Mouse (Mus musculus) right cerebral cortex, postnatal 14 days (tissue): Measurements from ENCODE around the gene Taf9.

Experiments
- DNase-seq: peaks from one replicate; pipeline ENCODE4 v3.0.0; 2022

Gene Taf9

DNA sequence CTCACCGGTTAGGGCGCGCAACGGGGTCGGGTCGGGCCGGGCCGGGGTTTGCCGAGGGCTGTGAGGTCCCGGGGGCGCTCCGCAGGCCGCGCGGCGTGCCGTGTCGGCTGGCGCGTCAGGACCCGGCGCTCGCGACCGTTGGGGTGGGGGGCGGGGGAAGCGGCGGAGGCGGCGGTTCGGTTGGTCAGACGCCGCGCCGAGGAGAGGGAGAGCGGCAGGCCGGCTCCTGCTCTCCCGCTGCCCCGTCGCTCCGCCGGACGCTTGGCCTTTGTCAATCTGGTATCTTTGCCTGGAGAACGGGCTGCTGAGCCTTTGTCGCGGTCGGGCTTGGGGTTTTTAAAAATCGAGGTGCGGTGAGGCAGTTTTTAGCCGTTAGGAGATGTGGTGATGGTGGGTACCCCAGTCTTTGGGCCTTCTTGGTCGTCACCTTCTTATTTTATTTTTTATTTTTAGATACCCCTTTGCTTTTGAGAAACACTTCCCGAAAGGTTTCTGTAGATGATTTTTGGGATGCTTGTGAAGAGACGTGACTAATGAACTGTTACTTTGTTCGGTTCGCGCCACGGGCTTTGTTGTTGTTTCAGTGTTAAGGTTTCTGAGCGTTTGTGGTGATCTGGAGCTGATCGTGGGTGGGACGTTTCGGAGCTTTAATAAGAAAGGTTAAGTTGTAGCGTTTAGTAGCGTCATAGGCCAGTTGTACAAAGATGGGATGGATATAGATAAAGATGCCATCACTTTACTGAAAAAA lies at the start of gene Taf9:
Gene Taf9 (plus strand): TSS at position 141 of the 748 bp plus-strand sequence.
- DNase-seq = no peak

DNA sequence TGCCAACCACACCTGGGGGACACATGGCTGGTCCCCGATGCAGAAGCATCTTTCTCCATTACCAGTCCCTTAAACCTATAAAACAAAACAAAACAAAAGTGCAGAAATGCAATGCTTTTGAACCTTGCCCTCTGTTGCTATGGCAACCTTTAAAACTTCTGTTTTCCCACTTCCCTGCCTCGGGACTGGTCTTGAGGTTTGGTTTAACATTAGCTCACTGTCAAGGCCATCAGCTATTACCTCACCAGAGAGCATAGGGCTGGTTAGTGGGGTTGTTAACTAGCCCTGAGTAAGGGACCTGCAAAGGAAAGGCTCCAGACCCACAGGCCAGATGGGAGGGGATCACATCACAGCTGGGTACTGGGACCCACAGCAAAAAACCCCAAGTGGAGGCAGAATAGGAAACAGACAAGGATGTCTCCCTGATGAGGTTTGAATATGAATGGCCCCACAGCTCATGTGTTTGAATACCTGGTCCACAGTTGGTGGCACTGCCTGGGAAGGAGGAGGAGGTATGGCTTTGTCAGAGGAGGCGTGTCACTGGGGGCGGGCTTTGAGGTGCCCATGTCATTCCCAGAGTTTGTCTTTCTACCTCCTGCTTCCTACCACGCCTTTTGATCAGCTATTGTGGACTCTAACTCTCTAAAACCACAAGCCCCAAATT lies 49.0 kb upstream of the Taf9 start:
- no peak for DNase-seq

DNA sequence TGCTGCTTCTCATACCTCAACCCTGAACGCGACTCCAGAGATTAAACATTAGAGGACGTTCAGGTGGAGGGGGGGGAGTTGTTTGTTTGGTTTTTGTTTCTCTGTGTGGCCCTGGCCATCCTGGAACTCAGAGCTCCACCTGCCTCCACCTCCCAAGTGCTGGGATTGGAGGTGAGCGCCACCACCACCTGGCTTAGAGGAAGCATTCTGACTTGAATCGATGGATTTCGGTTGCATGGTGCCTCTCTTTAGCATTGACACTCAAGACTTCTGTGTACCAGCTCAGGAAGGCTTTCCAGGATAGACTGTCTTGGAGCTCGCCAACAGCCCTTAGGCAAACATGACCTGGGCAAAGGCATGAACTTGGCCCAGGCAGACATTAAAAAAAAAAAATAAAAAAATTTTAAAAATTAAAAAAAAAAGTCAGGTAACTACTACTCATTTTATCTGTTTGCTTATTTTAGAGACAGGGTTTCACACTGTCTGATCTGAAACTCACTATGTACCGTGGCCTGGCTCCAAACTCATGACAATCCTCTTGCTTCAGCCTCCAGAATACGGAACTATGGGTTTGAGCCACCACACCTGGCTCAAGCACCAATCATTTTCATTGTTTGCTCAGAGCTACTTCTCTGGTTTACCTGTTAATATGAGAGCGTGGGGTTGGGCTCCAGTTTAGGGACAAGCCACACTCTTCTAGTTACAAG lies 48.2 kb upstream of the Taf9 start:
- DNase-seq = no peak

DNA sequence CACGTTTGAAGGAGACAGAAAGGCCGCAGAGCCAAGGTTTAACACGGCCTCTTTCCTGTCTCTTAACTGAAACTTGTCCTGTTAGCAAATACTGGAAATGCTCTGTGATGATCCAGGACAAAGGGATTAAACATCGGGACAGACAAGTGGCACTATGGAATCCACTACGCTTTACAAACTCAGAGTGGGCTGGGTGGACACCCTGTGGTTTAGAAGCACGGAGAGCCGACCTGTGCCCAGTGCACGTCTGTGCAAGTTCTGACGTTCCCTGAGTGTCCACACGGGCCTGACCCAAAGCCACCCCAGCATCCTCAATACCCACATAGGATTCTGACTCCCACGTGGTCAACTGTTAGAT lies 47.7 kb upstream of the Taf9 start:
- no peak for DNase-seq

DNA sequence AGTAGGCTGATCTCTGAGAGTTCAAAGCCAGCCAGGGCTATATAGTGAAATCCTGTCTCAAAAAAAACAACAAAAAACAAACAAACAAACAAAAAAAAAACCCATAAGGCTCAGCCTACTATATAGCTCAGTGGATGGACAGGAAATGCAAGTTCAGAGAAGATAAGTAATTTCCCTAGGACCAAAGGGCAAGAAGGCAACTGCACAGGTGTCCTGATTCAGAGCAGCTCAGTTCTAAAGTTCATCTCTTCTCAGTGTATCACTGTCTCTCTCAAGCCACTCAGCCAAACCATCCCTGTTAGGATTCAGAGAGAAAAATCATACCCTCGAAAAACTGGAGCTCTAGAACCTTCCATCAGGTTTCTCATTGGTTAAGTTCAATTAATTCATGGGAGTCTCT lies 45.5 kb upstream of the Taf9 start:
- no peak for DNase-seq

DNA sequence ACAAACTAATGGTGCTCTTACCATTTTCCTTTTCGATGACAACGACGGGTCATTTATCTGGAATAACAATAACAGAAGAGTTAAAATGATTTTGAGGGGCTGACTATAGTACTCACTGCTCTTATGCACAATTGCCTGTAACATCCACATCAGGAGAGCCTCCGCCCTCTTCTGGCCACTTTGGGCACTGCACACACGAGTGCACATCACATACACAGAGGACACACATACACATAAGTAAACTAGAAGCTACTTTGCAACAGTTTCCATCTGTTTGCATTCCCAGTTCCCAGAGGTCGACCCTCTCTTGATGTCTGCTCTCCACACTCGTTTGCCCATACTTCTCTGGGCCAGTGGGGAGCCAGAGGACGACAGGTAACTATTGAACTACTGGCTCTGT lies 43.6 kb upstream of the Taf9 start:
- no peak for DNase-seq

DNA sequence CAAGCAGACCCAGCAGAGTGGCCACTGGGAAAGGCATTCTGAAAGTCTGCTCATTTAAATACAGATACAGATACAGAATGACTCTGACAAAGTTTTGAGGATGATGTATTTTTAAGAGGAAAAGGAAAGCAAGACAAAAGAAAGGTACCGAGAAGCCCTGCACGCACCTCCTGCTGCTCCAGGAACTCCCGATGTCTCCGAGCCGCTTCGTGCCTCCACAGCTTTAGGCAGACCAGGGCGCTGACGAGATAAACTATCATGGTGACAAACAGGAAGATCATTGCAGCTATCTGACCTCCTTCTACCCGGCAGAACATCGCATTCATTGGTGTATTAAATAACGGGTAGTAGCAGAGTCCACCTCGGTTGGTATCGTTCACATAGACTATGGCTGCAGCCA lies 40.1 kb upstream of the Taf9 start:
- no peak for DNase-seq

DNA sequence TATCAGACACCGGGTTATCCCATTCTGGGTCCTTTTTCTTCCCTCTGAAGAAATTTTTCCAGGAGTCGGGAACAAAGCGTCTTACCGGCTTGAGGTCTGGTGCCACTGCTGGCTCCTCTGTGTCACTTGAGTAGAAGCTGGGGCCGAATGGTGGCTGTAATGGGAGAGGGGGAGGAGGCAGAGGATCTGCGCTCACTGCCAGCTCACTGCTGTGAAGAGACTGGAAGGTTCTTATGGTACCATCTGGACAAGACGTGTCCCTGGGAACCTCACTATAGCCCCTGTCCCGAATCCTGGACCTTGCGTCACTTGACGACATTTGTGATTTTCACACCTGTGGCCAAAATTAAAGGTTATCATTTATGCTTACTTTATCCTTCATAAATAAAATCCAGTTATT lies 39.1 kb upstream of the Taf9 start:
- DNase-seq = no peak

DNA sequence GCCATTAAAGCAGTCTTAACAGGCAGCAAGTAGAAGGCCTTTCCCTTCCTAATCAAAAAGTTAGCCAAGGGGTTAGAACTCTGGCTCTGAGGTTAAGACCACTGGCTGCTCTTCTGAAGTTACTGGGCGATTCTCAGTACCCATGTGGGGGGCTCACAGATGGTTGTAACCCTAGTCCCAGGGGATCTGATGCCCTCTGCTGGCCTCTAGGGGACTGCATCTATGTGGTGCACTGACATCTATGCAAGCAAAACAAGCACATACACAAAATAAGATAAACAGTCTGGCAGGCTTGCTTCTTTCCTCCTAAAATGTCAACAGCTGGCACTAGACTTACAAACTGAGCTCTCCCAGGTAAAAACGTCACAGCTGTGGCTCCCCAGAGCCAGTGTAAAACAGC lies 38.5 kb upstream of the Taf9 start:
- DNase-seq = no peak

DNA sequence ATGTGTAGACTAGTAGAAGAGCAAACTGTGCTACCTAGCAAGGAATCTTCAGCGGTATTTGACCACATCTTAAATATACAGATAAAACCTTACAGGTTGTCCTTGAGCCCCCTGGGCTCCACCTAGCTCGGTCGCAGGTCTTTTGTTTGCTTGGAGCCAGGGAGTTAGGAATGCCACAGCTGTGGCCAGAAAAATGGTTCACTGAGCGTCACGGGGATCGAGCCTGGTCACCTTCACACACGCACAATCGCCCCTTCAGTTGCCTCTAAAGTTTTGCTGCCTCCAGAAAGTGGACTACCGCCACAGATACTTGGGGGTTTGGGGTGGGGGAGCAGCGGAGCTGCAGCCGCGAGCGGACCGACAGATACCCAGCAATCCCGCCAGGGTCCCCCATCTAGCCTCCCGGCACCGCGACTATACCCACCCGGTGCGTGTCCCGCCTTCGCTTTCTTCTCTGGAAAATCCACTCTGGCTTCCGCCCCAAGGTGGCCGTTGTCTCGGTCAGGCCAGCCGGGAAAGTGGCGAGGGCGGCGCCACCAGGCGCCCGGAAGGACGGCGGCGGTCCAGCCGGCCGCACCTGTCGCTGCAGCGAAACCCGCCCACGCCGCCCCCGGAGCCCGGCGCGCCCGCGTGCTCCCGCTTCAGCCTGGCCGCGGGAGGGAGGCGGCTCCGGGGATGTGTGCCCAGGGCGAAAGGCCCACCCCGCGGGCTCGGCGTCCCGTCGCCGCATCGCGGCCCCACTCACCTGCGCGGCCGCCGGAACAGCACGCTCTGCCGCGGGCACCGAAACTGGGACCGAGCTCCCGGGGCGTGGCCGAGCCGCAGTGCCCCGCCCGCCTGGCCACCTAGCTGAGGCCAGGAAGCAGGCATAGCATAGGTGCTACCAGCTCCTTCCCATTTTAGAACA lies 34.9 kb upstream of the Taf9 start, which contains the start of gene Marveld2:
Gene Marveld2 (minus strand): TSS at position 791 of the 907 bp plus-strand sequence.
- DNase-seq = peak; percentile 35

DNA sequence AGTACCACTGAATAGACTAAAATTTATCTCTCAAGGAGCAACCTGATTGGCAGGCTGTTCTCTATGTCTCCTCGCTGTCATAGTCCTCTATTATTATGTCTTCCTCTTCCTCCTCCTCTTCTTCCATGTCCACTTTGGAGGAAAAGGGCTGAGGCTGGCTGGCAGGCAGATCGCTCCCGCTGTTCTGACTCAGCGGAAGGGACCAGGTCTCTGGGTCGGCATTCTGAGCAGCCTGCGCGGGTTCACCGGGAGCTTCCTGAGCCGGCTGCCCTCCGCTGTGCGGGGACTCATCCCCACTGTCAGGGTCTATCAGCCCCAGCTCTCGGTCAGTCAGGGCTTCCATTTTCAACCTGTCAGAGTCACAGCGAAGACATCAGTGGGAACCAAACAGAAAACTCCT lies 33.8 kb upstream of the Taf9 start:
- no peak for DNase-seq

DNA sequence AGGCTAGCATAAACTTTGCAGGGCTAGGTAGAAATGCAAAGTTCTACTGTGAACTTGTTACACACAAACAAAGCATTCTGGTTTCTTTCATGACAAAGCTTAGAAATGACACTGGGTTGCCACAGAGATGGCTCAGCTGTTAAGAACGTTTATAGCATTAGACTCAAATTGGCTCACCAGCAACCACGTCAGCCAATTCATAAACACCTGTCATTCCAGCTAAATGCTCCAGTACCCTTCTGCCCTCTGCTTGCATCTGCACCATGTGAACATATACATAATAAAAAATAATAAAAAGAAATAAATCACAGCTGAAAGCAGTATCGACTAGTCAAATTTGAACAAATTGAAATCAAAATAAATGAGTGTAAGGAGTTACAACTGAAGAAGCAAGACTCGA lies 29.1 kb upstream of the Taf9 start:
- no peak for DNase-seq

DNA sequence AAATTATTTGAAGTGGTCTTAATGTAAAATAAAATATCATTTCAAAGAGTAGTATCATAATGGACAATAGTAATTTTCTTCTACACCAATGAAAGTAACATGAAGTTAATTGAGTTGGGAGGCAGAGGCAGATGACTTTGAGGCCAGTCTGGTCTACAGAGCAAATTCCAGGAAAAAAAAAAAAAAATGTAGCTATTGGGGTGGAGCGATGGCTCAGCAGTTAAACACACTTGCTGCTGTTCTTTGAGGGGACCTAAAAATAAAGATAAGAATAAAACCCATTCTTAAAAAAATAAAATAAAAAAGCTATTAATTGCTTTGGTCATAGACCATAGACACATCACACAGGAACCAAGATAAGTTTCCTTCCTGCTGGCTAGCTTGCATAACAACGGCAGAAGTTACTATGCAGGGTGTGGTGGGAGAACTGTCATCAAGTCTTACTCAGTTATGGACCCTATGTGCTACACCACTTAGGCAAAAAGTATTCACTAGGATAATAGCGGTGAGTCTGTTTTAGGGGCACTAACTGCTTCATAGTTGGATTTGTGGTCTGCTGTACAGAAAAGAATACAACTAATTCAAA lies 17.2 kb upstream of the Taf9 start:
- no peak for DNase-seq

DNA sequence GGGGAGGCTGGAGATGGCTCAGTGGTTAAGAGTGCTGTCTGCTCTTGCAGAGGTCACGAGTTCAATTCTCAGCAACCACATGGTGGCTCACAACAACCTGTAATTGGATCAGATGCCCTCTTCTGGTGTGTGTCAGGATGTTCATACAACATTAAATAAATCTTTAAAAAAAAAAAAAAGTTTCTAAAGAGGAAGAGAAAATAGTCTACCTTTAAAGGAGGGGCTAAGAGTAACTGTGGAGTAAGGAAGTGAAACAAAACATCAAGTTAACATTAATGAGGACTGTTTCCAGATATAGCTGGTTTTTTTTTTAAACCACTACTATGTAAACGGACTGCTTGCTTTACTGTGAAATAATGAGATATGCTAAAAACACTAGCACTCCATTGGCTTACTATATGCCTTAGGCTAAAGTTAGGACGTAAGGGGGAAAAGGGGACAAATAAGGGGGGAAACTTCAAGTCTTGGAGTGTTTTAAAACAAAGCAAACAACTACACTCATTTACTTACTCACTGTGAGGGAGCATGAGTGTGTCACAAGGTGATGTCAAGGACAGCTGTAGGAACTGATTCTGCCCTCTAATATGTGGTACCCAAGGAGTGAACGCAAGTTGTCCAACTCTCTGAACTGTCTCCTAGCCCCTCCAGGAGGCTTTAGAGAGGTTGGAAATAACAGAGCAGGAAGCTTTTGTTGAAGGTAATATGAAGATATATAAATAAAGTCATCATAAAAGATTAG lies 8.7 kb upstream of the Taf9 start:
- DNase-seq = no peak

DNA sequence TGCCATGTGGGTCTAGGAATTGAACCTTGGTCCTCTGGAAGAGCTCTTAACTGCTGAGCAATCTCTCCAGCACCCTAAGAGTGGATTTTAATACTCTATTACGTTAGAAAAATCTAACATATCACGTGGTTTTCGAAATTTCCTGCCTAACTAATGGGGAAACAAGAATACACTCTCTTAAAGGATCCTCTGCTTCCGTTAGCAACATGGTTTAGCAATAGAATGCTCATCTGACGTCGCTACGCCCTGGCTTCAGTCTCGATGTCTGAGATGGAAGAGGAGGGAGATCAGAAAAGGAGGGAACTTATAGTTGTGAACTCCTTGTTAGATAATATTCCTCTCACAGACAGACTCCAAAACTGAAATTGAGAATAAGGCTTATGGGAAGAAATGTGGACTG lies 3.2 kb upstream of the Taf9 start:
- no peak for DNase-seq

DNA sequence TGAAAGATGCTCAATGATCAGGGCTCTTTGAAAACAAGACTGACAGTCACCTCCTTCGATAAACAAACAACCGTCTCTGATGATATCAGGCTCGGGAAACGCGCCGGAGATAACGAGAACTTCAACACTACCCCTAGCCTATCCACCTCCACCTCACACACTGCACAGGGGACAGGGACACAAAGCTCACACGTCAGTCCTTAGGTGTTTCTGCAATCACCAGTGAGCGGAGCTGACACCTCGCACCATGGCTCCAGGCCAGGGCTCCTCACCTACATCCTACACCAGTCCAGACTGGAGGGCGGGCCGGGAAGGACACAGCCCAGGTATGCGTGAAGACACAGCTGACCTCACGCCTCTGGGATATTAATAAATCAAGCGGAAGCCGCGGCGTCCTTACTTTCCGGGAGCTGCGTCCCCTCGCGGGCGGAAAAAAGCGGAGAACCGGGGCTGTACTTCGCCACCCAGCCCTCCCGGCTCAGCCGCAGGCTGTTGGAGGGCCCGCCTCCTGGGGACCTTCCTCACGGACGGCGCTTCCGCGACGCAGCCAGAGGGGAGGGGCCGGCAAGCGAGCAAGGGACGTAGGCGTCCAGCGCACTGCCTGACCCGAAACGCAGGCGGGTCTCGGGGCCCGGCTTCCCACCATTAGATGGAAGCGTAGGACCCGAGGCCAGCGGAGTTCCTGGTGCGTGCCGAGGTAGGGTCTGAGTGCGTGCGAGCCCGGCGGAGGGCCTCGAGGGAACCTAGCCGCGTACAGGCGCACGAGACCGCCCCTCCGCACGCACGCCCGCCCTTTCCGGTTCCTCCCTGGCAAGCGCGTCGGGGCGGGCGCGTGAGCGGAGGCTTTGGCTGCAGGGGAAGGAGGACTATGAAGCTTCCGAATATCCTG lies 585 bp upstream of the Taf9 start, which contains the start of the genes Ak6 and Rad17:
Gene Ak6 (plus strand): TSS at position 430 of the 889 bp plus-strand sequence.
Gene Rad17 (minus strand): TSS at position 502 of the 889 bp plus-strand sequence.
- peak; percentile 94 for DNase-seq

DNA sequence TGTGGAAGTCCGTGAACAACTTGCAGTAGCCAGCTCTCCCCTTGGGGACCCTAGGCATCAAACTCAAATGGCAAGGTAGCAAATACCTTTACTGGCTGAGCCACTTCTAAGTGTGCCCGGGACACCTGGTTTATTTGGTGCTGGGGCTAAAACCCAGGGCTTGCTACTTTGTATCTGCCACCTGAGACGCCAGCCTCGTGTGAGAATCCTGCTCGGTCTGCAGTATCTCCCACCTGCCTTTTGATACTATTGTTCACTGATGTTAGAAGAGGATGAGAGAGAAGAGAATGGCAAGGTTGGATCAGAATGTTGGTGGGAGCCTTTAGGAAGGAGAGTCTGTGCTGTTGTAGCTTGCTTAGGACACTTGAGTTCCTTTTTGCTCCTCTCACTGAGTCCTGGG lies 6.7 kb downstream of the Taf9 start:
- DNase-seq = no peak

DNA sequence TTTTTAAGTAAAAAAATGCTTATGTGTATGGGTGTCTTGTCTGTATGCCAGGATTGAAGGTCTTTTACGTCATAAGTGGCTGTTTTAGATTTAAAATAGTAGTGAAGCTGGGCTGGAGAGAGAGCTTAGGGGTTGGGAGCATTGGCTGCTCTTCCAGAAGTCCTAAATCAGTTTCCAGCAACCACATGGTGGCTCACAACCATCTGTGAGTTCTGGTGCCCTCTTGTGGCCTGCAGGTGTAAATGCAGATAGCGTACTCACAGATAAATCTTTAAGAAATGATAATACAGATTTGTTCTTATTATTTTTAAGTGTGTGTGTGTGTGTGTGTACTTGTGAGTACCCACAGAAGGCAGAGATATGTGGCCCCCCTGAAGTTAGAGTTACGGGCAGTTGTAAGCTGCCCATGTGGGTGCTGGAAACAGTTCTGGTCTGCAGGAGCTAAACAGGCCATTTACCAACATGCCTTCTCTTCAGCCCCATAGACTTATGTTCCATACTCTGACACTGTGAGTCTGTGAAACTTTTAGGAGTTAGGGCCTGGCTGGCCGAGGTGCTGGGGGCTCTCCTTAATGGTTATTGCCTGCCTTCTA lies 8.6 kb downstream of the Taf9 start:
- DNase-seq = peak; percentile 60

DNA sequence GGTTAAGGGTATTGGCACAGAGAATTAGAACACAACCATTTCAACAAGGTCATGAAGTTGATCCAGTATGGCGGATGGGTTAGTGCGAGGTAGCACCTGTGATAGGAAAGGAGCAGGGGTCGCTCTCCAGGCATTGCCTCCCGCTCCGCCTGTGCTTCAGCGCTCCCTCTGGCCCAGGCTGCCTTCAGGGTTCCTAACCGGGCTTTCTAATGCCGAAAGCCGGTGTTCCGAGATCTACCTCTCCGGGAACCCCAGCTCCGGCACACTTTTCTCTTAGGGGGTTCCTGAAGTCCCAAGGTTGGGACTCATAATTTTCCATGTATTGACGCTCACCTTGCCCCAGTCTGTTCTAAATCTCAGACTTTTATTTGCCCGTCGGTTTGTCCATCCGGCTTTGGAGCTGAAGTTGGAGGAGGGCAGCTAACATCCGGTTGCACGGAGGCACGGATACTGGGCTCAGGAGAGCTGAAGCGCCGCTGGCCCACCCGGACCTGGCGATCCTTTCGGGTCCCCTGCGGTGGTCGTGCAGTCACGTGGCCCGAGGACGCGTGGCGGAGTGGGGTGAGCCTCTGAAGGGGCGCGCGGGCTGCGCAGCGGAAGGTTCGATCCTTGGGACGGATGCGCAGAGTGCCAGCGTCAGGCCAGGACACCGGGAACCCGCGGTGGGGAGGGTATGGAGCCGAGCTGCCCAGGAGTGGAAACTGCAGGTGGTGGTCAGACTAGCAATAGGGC lies 18.1 kb downstream of the Taf9 start, which contains the start of gene Ccdc125:
Gene Ccdc125 (plus strand): TSS at position 427 of the 732 bp plus-strand sequence.
- no peak for DNase-seq
